Mouse (Mus musculus): ENCODE measurements around the gene Zc3h14. TPM values are rescaled to one million over a fixed set of nuclear protein-coding genes. Genes with fewer than 3 reads are reported as not detected.

Zc3h14 gene
- polyA plus RNA-seq (2012; rRNA removed) = 38.9 and 43.1 TPM in 2 replicates

GRCm38 (mm10) chr12:98746746-98747379, at the start of gene Zc3h14:
Gene Zc3h14 (plus strand): TSS chr12:98746964.

DNA sequence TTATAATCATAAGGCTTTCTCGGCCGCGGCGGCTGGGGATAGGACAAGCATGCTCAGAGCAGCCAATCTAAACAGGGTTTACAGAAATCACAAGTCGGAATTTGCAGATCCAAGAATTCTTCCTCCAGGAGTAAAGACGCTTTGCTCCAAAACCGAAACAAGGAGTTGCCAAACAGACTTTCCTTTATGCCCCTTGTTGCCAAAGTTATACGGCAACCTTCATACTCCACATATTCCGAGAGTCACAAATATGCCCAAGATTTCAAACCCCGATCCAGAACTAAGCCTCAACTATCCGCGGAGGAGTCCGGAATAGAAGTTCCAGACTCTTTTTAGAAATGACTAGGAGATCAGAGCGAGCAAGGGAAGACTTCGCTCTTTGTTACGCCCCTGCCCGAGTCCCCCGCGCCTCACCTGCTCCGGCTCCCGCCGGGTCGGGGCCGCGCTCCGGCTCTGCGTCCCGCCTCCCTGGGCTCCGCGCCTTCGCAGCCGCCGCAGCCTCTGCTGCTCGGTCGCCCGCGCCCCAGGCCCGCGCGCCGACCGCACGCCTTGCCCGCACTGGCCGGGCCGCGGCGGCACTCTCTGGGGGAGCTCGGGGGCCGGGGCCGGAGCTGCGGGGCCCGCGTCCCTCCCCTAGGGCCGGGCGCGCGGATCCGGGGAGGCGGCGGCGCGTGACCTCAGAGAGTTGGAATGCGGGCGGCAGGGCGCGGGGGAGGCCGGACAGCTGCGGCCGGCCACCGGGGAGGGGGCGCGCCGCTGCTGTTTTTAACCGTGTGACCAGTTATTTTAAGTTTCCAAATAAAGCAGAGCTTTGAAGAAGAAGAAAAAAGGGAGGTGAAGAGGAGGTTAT, 9.6 kb upstream of the Zc3h14 start, which contains the start of gene Ptpn21:
TSS of gene Ptpn21 (minus strand) at position 455 of the 850 bp plus-strand sequence.

Other genes starting within 250 kb of the Zc3h14 start
- not detected in 2 replicates for gene Kcnk10, start 168.7 kb upstream of the Zc3h14 start, polyA plus RNA-seq (2012; rRNA removed)
- gene Spata7, start 118.8 kb upstream of the Zc3h14 start, polyA plus RNA-seq (2012; rRNA removed) = 3.5 and 4.7 TPM in 2 replicates
- 22.0 and 43.0 TPM in 2 replicates for gene Ptpn21, start 9.6 kb upstream of the Zc3h14 start, polyA plus RNA-seq (2012; rRNA removed)
- gene Eml5, start 154.5 kb downstream of the Zc3h14 start, polyA plus RNA-seq (2012; rRNA removed) = 1.7 and 3.3 TPM in 2 replicates
- 25.0 and 25.2 TPM in 2 replicates for gene Ttc8, start 173.6 kb downstream of the Zc3h14 start, polyA plus RNA-seq (2012; rRNA removed)

Data from ovary, adult 2 months (tissue).